Mouse (Mus musculus): ENCODE results near the gene Cd27. TPM values are rescaled to one million over a fixed set of nuclear protein-coding genes. Genes with fewer than 3 reads are reported as not detected.

Cd27 gene
- polyA plus RNA-seq, 1 experiment from 2014 or later: 2.3 TPM

GRCm38 (mm10) chr6:125239547-125239946 lies 2.7 kb upstream of the Cd27 start:
- WGBS: 90% methylated on average over 5 of the region's 5 CpGs
- DNase-seq (ENCODE audit: low spot score): no peak
- no peak overlapping the region for H3K4me2 ChIP-seq (ENCODE audit: low read depth, low read length, severe bottlenecking)

DNA sequence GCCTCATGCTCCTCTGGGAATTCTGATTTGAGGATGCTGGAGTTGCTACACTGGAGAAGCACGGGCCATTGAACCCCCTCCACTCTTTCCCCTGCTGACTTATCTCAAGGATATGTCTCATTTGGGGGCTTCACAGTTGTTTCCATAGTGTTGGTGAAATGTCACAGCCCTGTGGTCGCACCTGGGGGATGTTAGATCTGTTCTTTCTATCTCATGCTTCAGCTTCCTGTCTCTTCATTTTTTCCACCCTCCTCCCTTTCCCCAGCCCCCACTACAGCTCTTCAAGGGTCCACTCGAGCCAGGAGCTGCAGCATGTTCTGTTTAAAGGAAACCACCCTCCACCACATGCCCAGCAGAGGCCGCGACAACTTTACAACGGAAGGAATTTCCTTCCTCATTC lies 1.6 kb upstream of the Cd27 start:
- Histone ChIP-seq H3K36me3 (ENCODE audit: control insufficient read depth, insufficient read depth, low read length) (no peaks in the 10 kb centered on the region), H3K4me2 (ENCODE audit: low read depth, low read length, severe bottlenecking) (no peak overlapping the region), H3K4me1 (replicated peaks; ENCODE audit: control insufficient read depth, insufficient read depth, low read length) (no peaks in the 10 kb centered on the region), H3K27ac (ENCODE audit: low read depth, low read length) (no peak overlapping the region), H3K9ac (ENCODE audit: low read length) (no peak overlapping the region), H3K4me3 (ENCODE audit: low read depth, low read length) (no peak overlapping the region), H3K27me3 (ENCODE audit: control insufficient read depth, insufficient read depth, low read length) (no peaks in the 10 kb centered on the region), H3K9me3 (ENCODE audit: control insufficient read depth, low read length) (no peaks in the 10 kb centered on the region)
- 78% methylated on average over 6 of the region's 6 CpGs for WGBS
- no peak for DNase-seq (ENCODE audit: low spot score)
- no peak for ATAC-seq (replicated peaks; ENCODE audit: low FRiP score)

More at GRCm38 (mm10) chr6:125239547-125239946, 2.7 kb upstream of the Cd27 start:
- no peak overlapping the region for H3K9ac ChIP-seq (ENCODE audit: low read length)
- no peak overlapping the region for H3K27ac ChIP-seq (ENCODE audit: low read depth, low read length)
- no peaks in the 10 kb centered on the region for H3K9me3 ChIP-seq (ENCODE audit: control insufficient read depth, low read length)
- H3K4me1 ChIP-seq (replicated peaks; ENCODE audit: control insufficient read depth, insufficient read depth, low read length): no peaks in the 10 kb centered on the region
- H3K36me3 ChIP-seq (ENCODE audit: control insufficient read depth, insufficient read depth, low read length): no peaks in the 10 kb centered on the region
- H3K4me3 ChIP-seq (ENCODE audit: low read depth, low read length): no peak overlapping the region
- ATAC-seq (replicated peaks; ENCODE audit: low FRiP score): no peak
- H3K27me3 ChIP-seq (ENCODE audit: control insufficient read depth, insufficient read depth, low read length): no peaks in the 10 kb centered on the region

DNA sequence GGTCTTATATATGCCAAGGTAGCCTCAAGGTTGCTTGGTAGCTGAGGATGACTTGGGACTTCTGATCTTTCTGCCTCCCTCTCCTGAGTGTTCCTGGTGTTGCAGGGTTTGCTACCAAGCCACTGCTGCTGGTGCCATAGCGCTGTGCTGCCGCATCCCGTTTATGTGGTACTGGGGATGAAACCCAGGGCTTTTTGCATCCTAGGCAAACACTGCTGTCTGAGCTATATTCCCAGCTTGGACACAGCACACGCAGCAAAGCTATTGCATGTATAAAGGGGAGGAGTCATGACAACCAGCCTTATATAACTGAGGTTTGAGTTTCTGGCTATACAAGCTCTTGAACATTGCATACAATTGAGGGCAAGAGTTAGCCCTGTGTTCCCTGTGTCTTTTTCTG lies 611 bp upstream of the Cd27 start:
- no peak overlapping the region for H3K9ac ChIP-seq (ENCODE audit: low read length)
- DNase-seq (ENCODE audit: low spot score) (no peak), ATAC-seq (replicated peaks; ENCODE audit: low FRiP score) (no peak)
- no peaks in the 10 kb centered on the region for H3K9me3 ChIP-seq (ENCODE audit: control insufficient read depth, low read length)
- H3K4me1 ChIP-seq (replicated peaks; ENCODE audit: control insufficient read depth, insufficient read depth, low read length): no peaks in the 10 kb centered on the region
- H3K27me3 ChIP-seq (ENCODE audit: control insufficient read depth, insufficient read depth, low read length): no peaks in the 10 kb centered on the region
- H3K27ac ChIP-seq (ENCODE audit: low read depth, low read length): no peak overlapping the region
- H3K4me3 ChIP-seq (ENCODE audit: low read depth, low read length): no peak overlapping the region
- WGBS: 90% methylated on average over 4 of the region's 4 CpGs
- no peaks in the 10 kb centered on the region for H3K36me3 ChIP-seq (ENCODE audit: control insufficient read depth, insufficient read depth, low read length)
- H3K4me2 ChIP-seq (ENCODE audit: low read depth, low read length, severe bottlenecking): no peak overlapping the region

DNA sequence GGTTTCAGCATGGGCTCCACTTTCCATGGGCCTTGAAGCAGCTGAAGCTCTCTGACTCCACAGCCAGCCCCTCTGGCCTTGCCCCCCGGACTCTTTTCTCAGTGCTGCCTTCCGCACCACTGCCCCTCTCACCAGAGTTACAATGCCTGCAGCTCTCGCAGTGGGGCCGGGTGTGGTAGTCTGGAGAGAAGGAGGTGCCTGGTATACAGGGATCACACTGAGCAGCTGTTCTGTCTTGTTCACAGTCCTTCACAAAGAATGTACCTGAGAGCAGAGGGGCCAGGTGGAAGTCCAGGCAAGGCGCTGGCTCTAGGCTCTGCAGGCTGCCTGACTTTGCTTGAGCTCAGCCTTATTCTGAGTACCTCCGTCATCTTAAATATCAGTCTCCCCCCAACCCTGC lies 469 bp downstream of the Cd27 start:
- no peaks in the 10 kb centered on the region for H3K9me3 ChIP-seq (ENCODE audit: control insufficient read depth, low read length)
- no peak overlapping the region for H3K27ac ChIP-seq (ENCODE audit: low read depth, low read length)
- peaks cover 8% of the 10 kb centered on the region; the same call in 1 of the 2 replicates for H3K4me1 ChIP-seq (replicated peaks; ENCODE audit: control insufficient read depth, insufficient read depth, low read length)
- H3K4me2 ChIP-seq (ENCODE audit: low read depth, low read length, severe bottlenecking): no peak overlapping the region
- no peaks in the 10 kb centered on the region for H3K27me3 ChIP-seq (ENCODE audit: control insufficient read depth, insufficient read depth, low read length)
- no peak overlapping the region for H3K4me3 ChIP-seq (ENCODE audit: low read depth, low read length)
- H3K9ac ChIP-seq (ENCODE audit: low read length): peak overlapping the region; percentile 13; the same call in 1 of the 2 replicates
- 41% methylated on average over 6 of the region's 6 CpGs for WGBS
- ATAC-seq (replicated peaks; ENCODE audit: low FRiP score) (no peak), DNase-seq (ENCODE audit: low spot score) (no peak)
- H3K36me3 ChIP-seq (ENCODE audit: control insufficient read depth, insufficient read depth, low read length): no peaks in the 10 kb centered on the region

- 82% methylated on average over 5 of the region's 5 CpGs for WGBS
- no peak for DNase-seq (ENCODE audit: low spot score)
- no peak for ATAC-seq (replicated peaks; ENCODE audit: low FRiP score)
Observed at GRCm38 (mm10) chr6:125234520-125234828, 2.3 kb downstream of the Cd27 start.

GRCm38 (mm10) chr6:125233816-125234519 lies 2.8 kb downstream of the Cd27 start:
- Histone ChIP-seq H3K4me1 (replicated peaks; ENCODE audit: control insufficient read depth, insufficient read depth, low read length) (peaks cover 12% of the 10 kb centered on the region; the same call in 1 of the 2 replicates), H3K4me2 (ENCODE audit: low read depth, low read length, severe bottlenecking) (no peak overlapping the region), H3K9ac (ENCODE audit: low read length) (no peak overlapping the region), H3K9me3 (ENCODE audit: control insufficient read depth, low read length) (no peaks in the 10 kb centered on the region), H3K4me3 (ENCODE audit: low read depth, low read length) (no peak overlapping the region), H3K27ac (ENCODE audit: low read depth, low read length) (no peak overlapping the region), H3K36me3 (ENCODE audit: control insufficient read depth, insufficient read depth, low read length) (no peaks in the 10 kb centered on the region), H3K27me3 (ENCODE audit: control insufficient read depth, insufficient read depth, low read length) (no peaks in the 10 kb centered on the region)
- WGBS: 63% methylated on average over 7 of the region's 7 CpGs
- ATAC-seq (replicated peaks; ENCODE audit: low FRiP score): no peak
- no peak for DNase-seq (ENCODE audit: low spot score)

More at GRCm38 (mm10) chr6:125234520-125234828, 2.3 kb downstream of the Cd27 start:
- Histone ChIP-seq H3K4me1 (replicated peaks; ENCODE audit: control insufficient read depth, insufficient read depth, low read length) (peaks cover 12% of the 10 kb centered on the region; the same call in 1 of the 2 replicates), H3K9ac (ENCODE audit: low read length) (no peak overlapping the region), H3K27ac (ENCODE audit: low read depth, low read length) (no peak overlapping the region), H3K4me3 (ENCODE audit: low read depth, low read length) (no peak overlapping the region), H3K4me2 (ENCODE audit: low read depth, low read length, severe bottlenecking) (no peak overlapping the region), H3K9me3 (ENCODE audit: control insufficient read depth, low read length) (no peaks in the 10 kb centered on the region), H3K36me3 (ENCODE audit: control insufficient read depth, insufficient read depth, low read length) (no peaks in the 10 kb centered on the region), H3K27me3 (ENCODE audit: control insufficient read depth, insufficient read depth, low read length) (no peaks in the 10 kb centered on the region)

GRCm38 (mm10) chr6:125232516-125232915 lies 4.3 kb downstream of the Cd27 start:
- ATAC-seq (replicated peaks; ENCODE audit: low FRiP score) (no peak), DNase-seq (ENCODE audit: low spot score) (no peak)
- WGBS: 79% methylated on average over 6 of the region's 6 CpGs

DNA sequence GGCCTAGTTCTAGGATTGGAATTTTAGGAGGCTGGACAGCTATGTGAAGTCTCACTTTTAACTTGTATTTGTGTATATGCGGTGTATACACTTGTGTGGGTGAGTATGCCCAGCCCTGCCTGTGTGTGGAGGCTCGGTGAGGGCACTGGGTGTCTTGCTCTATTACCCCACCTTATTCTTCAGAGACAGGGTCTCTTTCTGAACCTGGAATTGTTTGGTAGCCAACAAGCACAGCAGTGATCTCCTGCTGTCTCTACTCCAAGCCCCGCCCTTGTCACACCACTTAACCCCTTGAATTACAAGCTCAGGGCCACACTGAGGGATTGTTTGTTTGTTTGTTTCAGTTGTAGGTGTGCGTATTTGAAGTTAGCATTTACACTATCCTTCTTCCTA lies 4.8 kb downstream of the Cd27 start:
- 61% methylated on average over 4 of the region's 4 CpGs for WGBS
- no peaks in the 10 kb centered on the region for H3K36me3 ChIP-seq (ENCODE audit: control insufficient read depth, insufficient read depth, low read length)
- H3K9ac ChIP-seq (ENCODE audit: low read length): peak overlapping the region; percentile 64; the same call in 1 of the 2 replicates
- DNase-seq (ENCODE audit: low spot score) (no peak), ATAC-seq (replicated peaks; ENCODE audit: low FRiP score) (no peak)
- peak overlapping the region; percentile 60 for H3K4me2 ChIP-seq (ENCODE audit: low read depth, low read length, severe bottlenecking)
- peaks cover 12% of the 10 kb centered on the region; the same call in 1 of the 2 replicates for H3K4me1 ChIP-seq (replicated peaks; ENCODE audit: control insufficient read depth, insufficient read depth, low read length)
- H3K27ac ChIP-seq (ENCODE audit: low read depth, low read length): no peak overlapping the region
- H3K9me3 ChIP-seq (ENCODE audit: control insufficient read depth, low read length): no peaks in the 10 kb centered on the region
- peak overlapping the region; percentile 32; the same call in 1 of the 2 replicates for H3K4me3 ChIP-seq (ENCODE audit: low read depth, low read length)
- H3K27me3 ChIP-seq (ENCODE audit: control insufficient read depth, insufficient read depth, low read length): no peaks in the 10 kb centered on the region

More at GRCm38 (mm10) chr6:125232516-125232915, 4.3 kb downstream of the Cd27 start:
- Histone ChIP-seq H3K9ac (ENCODE audit: low read length) (no peak overlapping the region), H3K4me2 (ENCODE audit: low read depth, low read length, severe bottlenecking) (no peak overlapping the region), H3K4me3 (ENCODE audit: low read depth, low read length) (no peak overlapping the region), H3K9me3 (ENCODE audit: control insufficient read depth, low read length) (no peaks in the 10 kb centered on the region), H3K27me3 (ENCODE audit: control insufficient read depth, insufficient read depth, low read length) (no peaks in the 10 kb centered on the region), H3K36me3 (ENCODE audit: control insufficient read depth, insufficient read depth, low read length) (no peaks in the 10 kb centered on the region), H3K4me1 (replicated peaks; ENCODE audit: control insufficient read depth, insufficient read depth, low read length) (peaks cover 12% of the 10 kb centered on the region; the same call in 1 of the 2 replicates), H3K27ac (ENCODE audit: low read depth, low read length) (no peak overlapping the region)
